Mouse (Mus musculus) erythroid progenitor cell, adult 5-6 weeks (primary cell): Measurements from ENCODE around the gene Hist1h2af. TPM values are rescaled to one million over a fixed set of nuclear protein-coding genes. Genes with fewer than 3 reads are reported as not detected.
"Not testable (repeated sequence)": the region's sequence is repeated elsewhere in the genome, so short reads cannot be mapped to it uniquely, and the experiment has no call there.

ENCODE experiments used
- ATAC-seq: replicated peaks from 2 replicates; pipeline ENCODE4 v1.8.0; 2016; ENCODE audit warnings: moderate number of reproducible peaks, mild to moderate bottlenecking, moderate TSS enrichment, inconsistent platforms; ENCODE audit not compliant: poor library complexity, low FRiP score, severe bottlenecking
- total RNA-seq, 2 experiments: library from RNA; stranded (forward) in 1 of 2; stranded (reverse) in 1 of 2; fragments of 150-400 nt in 1 of 2; fragments of 186-747, 209-891 nt in 1 of 2; gene quantifications; 2 replicates each; pipeline versions ENCODE4 v1.2.3 to v1.2.4; 2015 to 2017; ENCODE audit warnings: low replicate concordance in 2 of 2

The Hist1h2af gene
- total RNA-seq, 2 experiments from 2014 or later, result 320 to 7,993 TPM

GRCm38 (mm10) chr13:23573034-23573897, 39.6 kb downstream of the Hist1h2af start:
- not testable (repeated sequence) for ATAC-seq

GRCm38 (mm10) chr13:23573898-23574524, 40.3 kb downstream of the Hist1h2af start, which contains the start of the genes Hist1h2bf and Hist1h2ad:
Gene Hist1h2bf, minus strand, starts transcription at chr13:23574196.
Gene Hist1h2ad, plus strand, starts transcription at chr13:23574381.
- peak; percentile 69 for ATAC-seq

GRCm38 (mm10) chr13:23574546-23575170, 41.0 kb downstream of the Hist1h2af start:
- ATAC-seq, result not testable (repeated sequence)

- peak; percentile 55 for ATAC-seq
Observed at GRCm38 (mm10) chr13:23575271-23575851, 41.7 kb downstream of the Hist1h2af start, which contains the start of gene Hist1h3d. Gene Hist1h3d, plus strand, starts transcription at chr13:23575763.

- ATAC-seq, result not testable (repeated sequence)
Observed at GRCm38 (mm10) chr13:23575864-23576313, 42.2 kb downstream of the Hist1h2af start.

GRCm38 (mm10) chr13:23576351-23576881, 42.7 kb downstream of the Hist1h2af start:
- peak; percentile 7; the same call in 1 of the 2 replicates for ATAC-seq

- ATAC-seq, result no peak
Observed at GRCm38 (mm10) chr13:23576906-23577639, 43.4 kb downstream of the Hist1h2af start.

GRCm38 (mm10) chr13:23577835-23578234, 44.1 kb downstream of the Hist1h2af start:
- ATAC-seq, result no peak

GRCm38 (mm10) chr13:23581408-23582218, 47.9 kb downstream of the Hist1h2af start, which contains the start of gene Hist1h4d:
Gene Hist1h4d, plus strand, starts transcription at chr13:23581598.
- peak; percentile 59 for ATAC-seq

- peak; percentile 15 for ATAC-seq
Observed at GRCm38 (mm10) chr13:23582219-23583056, 48.7 kb downstream of the Hist1h2af start.

GRCm38 (mm10) chr13:23583387-23584068, 49.8 kb downstream of the Hist1h2af start:
- ATAC-seq, result no peak

Other genes starting within 250 kb of the Hist1h2af start
Only the 30 nearest of the 34 such genes appear.
- 4.3 and 15.1 TPM in 2 replicates for gene Zfp322a, start 164.7 kb upstream of the Hist1h2af start, total RNA-seq (2015; ENCODE audit: low replicate concordance)
- 18.7 and 48.1 TPM in 2 replicates for gene Zfp322a, start 164.7 kb upstream of the Hist1h2af start, total RNA-seq (2017; ENCODE audit: low replicate concordance)
- gene Abt1, start 110.0 kb upstream of the Hist1h2af start, total RNA-seq (2015; ENCODE audit: low replicate concordance), result 1.1 and 2.1 TPM in 2 replicates
- 1.3 and 1.6 TPM in 2 replicates for gene Abt1, start 110.0 kb upstream of the Hist1h2af start, total RNA-seq (2017; ENCODE audit: low replicate concordance)
- 1.4 and 4.2 TPM in 2 replicates for gene Btn1a1, start 68.0 kb upstream of the Hist1h2af start, total RNA-seq (2015; ENCODE audit: low replicate concordance)
- 0.90 and 1.4 TPM in 2 replicates for gene Btn1a1, start 68.0 kb upstream of the Hist1h2af start, total RNA-seq (2017; ENCODE audit: low replicate concordance)
- gene Btn2a2, start 45.0 kb upstream of the Hist1h2af start, total RNA-seq (2015; ENCODE audit: low replicate concordance), result not detected in 2 replicates
- gene Btn2a2, start 45.0 kb upstream of the Hist1h2af start, total RNA-seq (2017; ENCODE audit: low replicate concordance), result not detected in 2 replicates
- 323 and 492 TPM in 2 replicates for gene Hist1h4h, start 2.9 kb upstream of the Hist1h2af start, total RNA-seq (2015; ENCODE audit: low replicate concordance)
- 3,110 and 3,215 TPM in 2 replicates for gene Hist1h4h, start 2.9 kb upstream of the Hist1h2af start, total RNA-seq (2017; ENCODE audit: low replicate concordance)
- gene Hist1h3g, start 1.5 kb downstream of the Hist1h2af start, total RNA-seq (2015; ENCODE audit: low replicate concordance), result 573 TPM in 2 replicates
- 250 and 889 TPM in 2 replicates for gene Hist1h3g, start 1.5 kb downstream of the Hist1h2af start, total RNA-seq (2017; ENCODE audit: low replicate concordance)
- gene Hist1h2bh, start 9.5 kb downstream of the Hist1h2af start, total RNA-seq (2015; ENCODE audit: low replicate concordance), result 90.1 and 113 TPM in 2 replicates
- 325 and 367 TPM in 2 replicates for gene Hist1h2bh, start 9.5 kb downstream of the Hist1h2af start, total RNA-seq (2017; ENCODE audit: low replicate concordance)
- 145 and 158 TPM in 2 replicates for gene Hist1h3f, start 10.1 kb downstream of the Hist1h2af start, total RNA-seq (2015; ENCODE audit: low replicate concordance)
- 262 and 310 TPM in 2 replicates for gene Hist1h3f, start 10.1 kb downstream of the Hist1h2af start, total RNA-seq (2017; ENCODE audit: low replicate concordance)
- gene Hist1h4f, start 17.7 kb downstream of the Hist1h2af start, total RNA-seq (2015; ENCODE audit: low replicate concordance), result 838 and 1,105 TPM in 2 replicates
- gene Hist1h4f, start 17.7 kb downstream of the Hist1h2af start, total RNA-seq (2017; ENCODE audit: low replicate concordance), result 7,675 and 12,079 TPM in 2 replicates
- 59.1 and 59.8 TPM in 2 replicates for gene Hist1h1d, start 19.4 kb downstream of the Hist1h2af start, total RNA-seq (2015; ENCODE audit: low replicate concordance)
- 587 and 674 TPM in 2 replicates for gene Hist1h1d, start 19.4 kb downstream of the Hist1h2af start, total RNA-seq (2017; ENCODE audit: low replicate concordance)
- gene Hist1h3e, start 28.5 kb downstream of the Hist1h2af start, total RNA-seq (2015; ENCODE audit: low replicate concordance), result 238 and 264 TPM in 2 replicates
- gene Hist1h3e, start 28.5 kb downstream of the Hist1h2af start, total RNA-seq (2017; ENCODE audit: low replicate concordance), result 387 and 422 TPM in 2 replicates
- gene Hist1h2ae, start 37.3 kb downstream of the Hist1h2af start, total RNA-seq (2015; ENCODE audit: low replicate concordance), result 4.2 and 33.5 TPM in 2 replicates
- 1,390 and 1,464 TPM in 2 replicates for gene Hist1h2ae, start 37.3 kb downstream of the Hist1h2af start, total RNA-seq (2017; ENCODE audit: low replicate concordance)
- 851 and 976 TPM in 2 replicates for gene Hist1h2bg, start 37.5 kb downstream of the Hist1h2af start, total RNA-seq (2015; ENCODE audit: low replicate concordance)
- gene Hist1h2bg, start 37.5 kb downstream of the Hist1h2af start, total RNA-seq (2017; ENCODE audit: low replicate concordance), result 2,677 and 3,057 TPM in 2 replicates
- 1,210 and 1,460 TPM in 2 replicates for gene Hist1h2bf, start 40.3 kb downstream of the Hist1h2af start, total RNA-seq (2015; ENCODE audit: low replicate concordance)
- 1,557 and 1,840 TPM in 2 replicates for gene Hist1h2bf, start 40.3 kb downstream of the Hist1h2af start, total RNA-seq (2017; ENCODE audit: low replicate concordance)
- gene Hist1h2ad, start 40.5 kb downstream of the Hist1h2af start, total RNA-seq (2015; ENCODE audit: low replicate concordance), result 9.0 and 15.1 TPM in 2 replicates
- gene Hist1h2ad, start 40.5 kb downstream of the Hist1h2af start, total RNA-seq (2017; ENCODE audit: low replicate concordance), result 2,771 and 6,356 TPM in 2 replicates
- 379 and 393 TPM in 2 replicates for gene Hist1h3d, start 41.9 kb downstream of the Hist1h2af start, total RNA-seq (2015; ENCODE audit: low replicate concordance)
- gene Hist1h3d, start 41.9 kb downstream of the Hist1h2af start, total RNA-seq (2017; ENCODE audit: low replicate concordance), result 236 and 363 TPM in 2 replicates
- gene Hist1h4d, start 47.7 kb downstream of the Hist1h2af start, total RNA-seq (2015; ENCODE audit: low replicate concordance), result 1,614 and 1,995 TPM in 2 replicates
- 2,133 and 2,242 TPM in 2 replicates for gene Hist1h4d, start 47.7 kb downstream of the Hist1h2af start, total RNA-seq (2017; ENCODE audit: low replicate concordance)
- gene Hist1h2be, start 87.2 kb downstream of the Hist1h2af start, total RNA-seq (2015; ENCODE audit: low replicate concordance), result 39.8 and 50.1 TPM in 2 replicates
- 202 and 281 TPM in 2 replicates for gene Hist1h2be, start 87.2 kb downstream of the Hist1h2af start, total RNA-seq (2017; ENCODE audit: low replicate concordance)
- 1,339 and 1,610 TPM in 2 replicates for gene Hist1h1e, start 88.7 kb downstream of the Hist1h2af start, total RNA-seq (2015; ENCODE audit: low replicate concordance)
- 1,649 and 1,886 TPM in 2 replicates for gene Hist1h1e, start 88.7 kb downstream of the Hist1h2af start, total RNA-seq (2017; ENCODE audit: low replicate concordance)
- 7.5 and 8.3 TPM in 2 replicates for gene Hist1h2ac, start 150.0 kb downstream of the Hist1h2af start, total RNA-seq (2015; ENCODE audit: low replicate concordance)
- gene Hist1h2ac, start 150.0 kb downstream of the Hist1h2af start, total RNA-seq (2017; ENCODE audit: low replicate concordance), result 152 and 187 TPM in 2 replicates
- gene Hist1h2bc, start 150.3 kb downstream of the Hist1h2af start, total RNA-seq (2015; ENCODE audit: low replicate concordance), result 84.3 and 136 TPM in 2 replicates
- gene Hist1h2bc, start 150.3 kb downstream of the Hist1h2af start, total RNA-seq (2017; ENCODE audit: low replicate concordance), result 401 and 556 TPM in 2 replicates
- gene Hist1h1t, start 161.9 kb downstream of the Hist1h2af start, total RNA-seq (2015; ENCODE audit: low replicate concordance), result 2.2 TPM in 1 of 2 replicates, not detected in the other
- 3.5 and 8.2 TPM in 2 replicates for gene Hist1h1t, start 161.9 kb downstream of the Hist1h2af start, total RNA-seq (2017; ENCODE audit: low replicate concordance)
- 225 and 268 TPM in 2 replicates for gene Hist1h4c, start 164.5 kb downstream of the Hist1h2af start, total RNA-seq (2015; ENCODE audit: low replicate concordance)
- 667 and 1,084 TPM in 2 replicates for gene Hist1h4c, start 164.5 kb downstream of the Hist1h2af start, total RNA-seq (2017; ENCODE audit: low replicate concordance)
- gene Hfe, start 176.9 kb downstream of the Hist1h2af start, total RNA-seq (2015; ENCODE audit: low replicate concordance), result 7.5 and 14.1 TPM in 2 replicates
- gene Hfe, start 176.9 kb downstream of the Hist1h2af start, total RNA-seq (2017; ENCODE audit: low replicate concordance), result 0.77 and 2.2 TPM in 2 replicates
- gene Hist1h1c, start 204.9 kb downstream of the Hist1h2af start, total RNA-seq (2015; ENCODE audit: low replicate concordance), result 527 and 533 TPM in 2 replicates
- gene Hist1h1c, start 204.9 kb downstream of the Hist1h2af start, total RNA-seq (2017; ENCODE audit: low replicate concordance), result 3,859 and 4,708 TPM in 2 replicates
- 412 and 474 TPM in 2 replicates for gene Hist1h3c, start 211.7 kb downstream of the Hist1h2af start, total RNA-seq (2015; ENCODE audit: low replicate concordance)
- 1,335 and 2,217 TPM in 2 replicates for gene Hist1h3c, start 211.7 kb downstream of the Hist1h2af start, total RNA-seq (2017; ENCODE audit: low replicate concordance)
- gene Hist1h2bb, start 212.8 kb downstream of the Hist1h2af start, total RNA-seq (2015; ENCODE audit: low replicate concordance), result 856 and 1,017 TPM in 2 replicates
- gene Hist1h2bb, start 212.8 kb downstream of the Hist1h2af start, total RNA-seq (2017; ENCODE audit: low replicate concordance), result 7,682 and 13,399 TPM in 2 replicates
- 222 and 372 TPM in 2 replicates for gene Hist1h2ab, start 217.2 kb downstream of the Hist1h2af start, total RNA-seq (2015; ENCODE audit: low replicate concordance)
- 5,516 and 10,292 TPM in 2 replicates for gene Hist1h2ab, start 217.2 kb downstream of the Hist1h2af start, total RNA-seq (2017; ENCODE audit: low replicate concordance)
- 1,233 and 1,450 TPM in 2 replicates for gene Hist1h3b, start 218.4 kb downstream of the Hist1h2af start, total RNA-seq (2015; ENCODE audit: low replicate concordance)
- 1,686 and 1,833 TPM in 2 replicates for gene Hist1h3b, start 218.4 kb downstream of the Hist1h2af start, total RNA-seq (2017; ENCODE audit: low replicate concordance)
- gene Hist1h4b, start 223.1 kb downstream of the Hist1h2af start, total RNA-seq (2015; ENCODE audit: low replicate concordance), result 331 and 380 TPM in 2 replicates
- gene Hist1h4b, start 223.1 kb downstream of the Hist1h2af start, total RNA-seq (2017; ENCODE audit: low replicate concordance), result 1,134 and 2,811 TPM in 2 replicates